Mouse (Mus musculus) c-Kit-positive CD71-positive TER-119-positive erythroid progenitor cells, embryonic 14.5 days (primary cell): ENCODE measurements around the gene Cmklr1.

ENCODE experiments used
- DNase-seq: peaks from one replicate; pipeline ENCODE4 v3.0.0-alpha.2; 2013; ENCODE audit warnings: low spot score

Gene Cmklr1

DNA sequence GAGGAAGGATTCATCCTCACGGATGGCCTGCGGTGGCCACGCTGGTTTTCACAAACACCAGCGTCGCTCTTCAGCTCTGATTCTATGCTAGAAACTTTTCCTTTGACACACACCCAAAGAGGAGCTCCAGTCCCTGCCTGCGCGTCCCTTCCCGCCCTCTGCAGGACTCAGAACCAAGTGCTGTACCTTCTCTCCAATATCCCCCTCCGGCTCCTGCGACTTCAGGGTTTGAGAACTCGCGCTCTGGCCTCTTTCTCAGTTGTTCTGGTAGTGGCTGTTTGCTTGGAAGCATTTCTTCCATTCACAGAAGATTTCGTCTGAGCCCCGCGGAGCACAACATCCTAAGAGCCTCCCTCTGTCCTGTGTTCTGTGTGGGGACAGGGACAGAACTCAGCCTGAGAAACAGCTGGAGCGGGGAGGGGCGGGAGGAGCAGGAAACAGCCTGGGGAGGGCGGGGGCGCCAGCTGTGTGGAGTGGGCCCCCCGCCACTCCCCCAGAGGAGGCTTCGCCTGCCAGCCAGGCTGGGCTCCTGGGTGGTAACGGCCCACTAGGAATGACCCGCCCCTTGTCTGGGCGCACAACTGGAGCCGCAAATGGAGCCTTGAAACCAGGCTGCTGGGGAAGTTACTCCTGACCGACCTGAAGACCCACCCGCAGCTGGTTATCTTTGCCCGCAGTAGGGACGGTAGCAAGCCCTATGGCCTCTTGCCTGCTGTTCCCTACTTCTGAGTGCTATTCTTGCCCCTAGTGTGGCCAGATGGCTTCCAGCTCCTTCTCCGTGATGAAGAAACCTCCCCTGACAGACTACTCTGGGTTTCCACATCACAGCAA, at the start of gene Cmklr1:
Gene Cmklr1, minus strand, starts transcription at position 392 of the 831 bp plus-strand sequence.
- DNase-seq: no peak

DNA sequence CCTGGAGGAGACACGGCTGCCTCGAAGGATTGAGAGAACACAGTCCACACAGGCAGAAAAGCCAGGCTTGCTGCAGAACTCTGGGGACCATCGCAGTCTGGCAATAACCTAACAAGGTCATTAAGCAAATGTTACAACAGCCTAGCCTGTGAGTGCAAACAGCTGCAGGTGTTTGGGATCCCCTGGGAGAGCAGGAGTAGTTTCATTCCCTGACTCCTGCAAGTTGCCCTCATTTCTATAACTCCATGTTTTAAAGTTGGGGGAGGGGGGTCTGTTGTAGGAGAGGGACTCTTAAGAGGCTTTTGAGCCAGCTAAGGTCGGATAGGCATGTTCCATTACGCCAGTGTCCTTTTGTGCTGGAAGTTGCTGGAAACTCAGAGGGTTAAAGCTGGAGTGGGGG, 44.2 kb upstream of the Cmklr1 start:
- no peak for DNase-seq

DNA sequence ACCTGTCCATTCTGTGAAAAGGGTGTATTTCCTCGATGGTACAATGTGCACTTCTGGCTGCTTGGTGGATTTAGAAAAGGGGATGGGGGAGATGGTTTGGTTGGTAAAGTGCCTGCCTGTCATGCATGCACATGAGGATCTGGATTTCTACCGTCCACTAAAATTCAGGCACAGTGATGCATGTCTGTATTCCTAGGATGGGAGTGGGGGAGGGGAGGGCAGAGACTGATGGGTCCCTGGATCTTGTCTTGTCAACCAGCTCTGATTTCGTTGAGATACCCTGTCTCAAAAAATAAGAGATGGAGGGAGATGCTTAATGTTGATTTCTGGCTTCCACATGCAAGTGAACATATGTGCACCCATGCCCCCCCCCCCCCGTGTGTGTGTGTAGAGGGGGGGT, 43.8 kb upstream of the Cmklr1 start:
- DNase-seq: no peak

DNA sequence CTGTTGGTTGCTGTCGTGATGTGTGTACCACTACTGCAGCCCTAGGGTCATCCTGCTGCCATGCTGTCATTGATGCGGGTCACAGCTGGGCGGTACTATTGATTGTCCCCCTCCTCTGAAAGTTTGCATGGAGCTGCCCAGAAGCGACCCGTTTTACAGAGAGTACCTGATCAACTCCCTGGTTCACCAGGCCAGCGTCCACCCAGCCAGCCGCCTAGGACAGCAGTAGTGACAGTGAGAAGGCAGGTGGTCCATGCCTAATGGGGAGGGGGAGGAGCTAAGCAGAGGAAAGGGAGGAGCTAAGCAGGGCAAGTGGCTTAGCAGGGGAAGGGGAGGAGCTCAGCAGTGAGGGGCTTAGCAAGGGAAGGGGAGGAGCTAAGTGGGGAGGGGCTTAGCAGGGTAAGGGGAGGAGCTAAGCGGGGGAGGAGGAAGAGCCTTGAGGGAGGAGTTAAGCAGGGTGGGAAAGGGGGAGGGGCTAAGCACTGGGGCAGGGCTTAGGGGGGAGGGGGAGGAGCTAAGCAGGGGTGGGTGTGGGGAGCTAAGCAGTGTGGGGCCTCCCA, 43.0 kb upstream of the Cmklr1 start:
- no peak for DNase-seq

DNA sequence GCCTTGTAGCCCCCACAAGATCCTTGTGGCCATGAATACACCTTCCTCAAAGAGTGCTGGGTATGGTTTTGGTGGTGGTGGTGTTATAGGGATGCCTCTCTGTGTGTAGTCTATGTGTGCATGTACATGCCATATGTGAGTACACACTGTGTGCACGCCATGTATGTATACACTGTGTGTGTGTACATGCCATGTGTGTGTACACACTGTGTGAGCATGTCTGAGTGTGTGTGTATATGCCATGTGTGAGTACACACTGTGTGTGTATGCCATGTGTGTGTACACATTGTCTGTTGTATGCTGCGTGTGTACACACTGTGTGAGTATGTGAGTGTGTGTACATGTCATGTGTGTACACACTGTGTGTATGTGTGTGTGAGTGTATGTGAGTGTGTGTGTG, 40.6 kb upstream of the Cmklr1 start:
- no peak for DNase-seq

DNA sequence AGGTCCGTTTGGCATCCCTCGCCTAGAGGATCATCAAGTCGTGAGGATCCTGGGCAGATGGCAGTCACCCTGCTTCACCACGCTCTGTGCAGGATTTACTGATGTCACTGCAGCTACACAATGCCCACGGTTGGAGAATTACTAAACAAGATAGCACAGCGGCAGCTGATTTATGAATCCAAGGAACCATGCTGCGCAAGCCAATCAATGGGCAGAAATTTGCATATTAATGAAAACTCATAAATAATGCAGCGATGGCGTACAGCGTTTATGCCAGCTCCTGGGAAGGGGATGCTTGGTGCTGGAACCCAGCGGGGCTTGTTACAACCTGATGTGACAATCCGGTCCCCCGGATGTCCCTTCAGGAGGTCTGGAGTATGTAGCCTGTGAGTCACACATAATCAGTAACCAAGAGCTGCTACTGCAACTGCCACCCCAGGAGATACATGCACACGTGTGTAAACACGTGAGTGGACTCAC, 39.9 kb upstream of the Cmklr1 start:
- DNase-seq: no peak

DNA sequence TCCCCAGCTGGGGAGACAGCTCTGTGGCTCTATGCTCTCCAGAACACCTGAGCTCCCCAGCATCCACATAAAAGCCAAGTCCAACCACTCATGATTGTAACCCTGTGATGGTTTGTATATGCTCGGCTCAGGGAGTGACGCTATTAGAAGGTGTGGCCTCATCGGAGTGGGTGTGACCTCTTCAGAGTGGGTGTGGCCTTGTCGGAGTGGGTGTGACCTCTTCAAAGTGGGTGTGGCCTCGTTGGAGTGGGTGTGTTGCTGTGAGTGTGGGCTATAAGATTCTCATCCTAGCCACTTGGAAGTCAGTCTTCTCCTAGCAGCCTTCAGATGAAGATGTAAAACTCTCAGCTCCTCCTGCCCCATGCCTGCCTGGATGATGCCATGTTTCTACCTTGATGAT, 37.3 kb upstream of the Cmklr1 start:
- DNase-seq: no peak

DNA sequence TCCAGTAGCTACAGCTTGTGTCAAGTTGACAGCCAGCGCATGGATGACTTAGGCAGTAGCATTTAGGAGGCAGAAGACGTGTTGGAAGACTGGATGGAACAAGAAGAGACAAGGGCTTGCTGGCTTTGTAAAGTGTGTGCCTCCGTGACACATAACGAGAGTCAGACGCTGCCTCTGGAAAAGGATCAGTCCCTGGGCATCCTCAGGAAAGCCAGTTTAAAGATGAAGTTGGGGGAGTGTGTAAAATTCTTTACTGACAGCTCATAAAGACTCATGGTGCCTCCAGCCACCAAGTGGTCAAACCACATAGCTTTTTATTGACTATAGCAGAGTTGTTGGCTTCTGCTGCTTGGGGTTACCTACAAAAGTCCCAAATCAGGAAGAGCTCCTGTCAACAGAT, 35.2 kb upstream of the Cmklr1 start:
- DNase-seq: no peak

DNA sequence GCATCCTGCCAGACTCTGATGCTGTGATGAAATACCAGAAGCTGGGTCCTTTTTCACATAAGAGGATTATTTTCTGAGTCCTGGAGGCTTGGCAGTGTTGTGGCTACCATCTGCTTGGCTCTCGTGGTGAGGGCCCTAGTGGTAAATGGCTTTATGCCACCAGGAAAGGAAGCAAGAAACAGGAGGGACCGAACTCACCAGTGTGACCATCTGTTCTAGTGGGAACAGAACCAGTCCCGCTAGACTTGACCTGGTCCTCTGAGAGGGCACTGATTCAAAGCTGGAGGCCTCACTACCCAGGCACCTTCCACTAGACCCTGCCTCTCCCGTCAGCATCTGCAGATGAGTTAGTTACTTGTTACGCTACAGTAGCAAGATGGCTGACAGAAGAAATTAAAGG, 33.0 kb upstream of the Cmklr1 start:
- no peak for DNase-seq

DNA sequence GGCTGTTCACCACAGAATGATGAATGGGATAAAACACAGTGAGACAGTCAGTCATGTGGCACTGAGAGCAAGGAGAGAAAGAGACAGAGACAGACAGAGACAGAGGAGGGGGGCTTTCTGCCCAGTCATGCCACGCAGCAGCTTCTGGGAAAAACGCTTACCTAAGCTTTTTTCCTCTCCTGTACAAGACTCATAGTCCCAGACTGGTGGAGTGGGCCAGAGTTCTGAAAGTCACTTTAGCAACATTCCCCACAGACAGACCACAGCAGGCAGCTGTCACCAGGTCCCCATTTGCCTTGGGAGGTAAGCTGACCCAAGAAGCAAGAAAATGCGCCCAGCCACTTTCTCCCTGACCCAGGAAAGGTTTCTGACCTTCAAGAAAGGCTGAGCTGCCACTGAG, 32.2 kb upstream of the Cmklr1 start:
- DNase-seq: no peak

DNA sequence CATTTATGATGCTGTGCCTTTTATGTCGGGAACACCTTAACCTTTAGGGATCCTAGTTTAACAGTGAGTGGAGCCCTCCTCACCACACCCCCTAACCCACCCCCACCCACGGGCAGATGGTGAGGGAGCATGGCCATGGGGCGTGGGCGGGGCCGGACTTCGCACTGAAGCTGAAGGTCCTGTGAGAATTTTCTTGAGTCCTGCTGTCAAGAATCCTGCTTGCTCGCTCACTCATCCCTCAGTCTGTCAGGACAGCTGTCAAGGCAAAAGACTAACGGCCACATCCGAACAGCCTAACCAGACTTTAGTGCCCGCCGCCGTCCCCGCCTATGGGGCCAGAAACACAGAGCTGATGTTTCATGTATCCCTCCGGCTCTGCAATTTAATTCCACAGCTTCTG, 31.0 kb upstream of the Cmklr1 start:
- no peak for DNase-seq

DNA sequence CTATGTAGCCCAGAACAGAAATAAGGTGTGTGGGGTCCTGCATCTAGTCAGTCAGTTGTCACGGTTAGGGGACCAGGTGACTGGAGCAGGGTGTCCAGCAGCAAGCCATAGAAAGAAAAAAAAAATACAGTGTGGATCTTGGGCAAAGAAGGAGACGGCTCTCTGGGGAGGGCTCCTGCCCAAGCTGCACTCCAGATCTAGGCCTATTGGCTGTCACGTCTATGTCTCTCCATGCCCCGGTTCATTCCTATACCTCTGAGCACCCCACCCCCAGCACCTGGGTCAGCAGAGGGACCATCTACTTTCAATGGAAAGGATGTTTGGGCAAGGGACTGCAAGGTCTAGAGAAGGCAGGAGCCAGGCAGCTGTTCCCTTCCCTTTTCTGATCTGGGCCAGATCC, 29.3 kb upstream of the Cmklr1 start:
- DNase-seq: no peak

DNA sequence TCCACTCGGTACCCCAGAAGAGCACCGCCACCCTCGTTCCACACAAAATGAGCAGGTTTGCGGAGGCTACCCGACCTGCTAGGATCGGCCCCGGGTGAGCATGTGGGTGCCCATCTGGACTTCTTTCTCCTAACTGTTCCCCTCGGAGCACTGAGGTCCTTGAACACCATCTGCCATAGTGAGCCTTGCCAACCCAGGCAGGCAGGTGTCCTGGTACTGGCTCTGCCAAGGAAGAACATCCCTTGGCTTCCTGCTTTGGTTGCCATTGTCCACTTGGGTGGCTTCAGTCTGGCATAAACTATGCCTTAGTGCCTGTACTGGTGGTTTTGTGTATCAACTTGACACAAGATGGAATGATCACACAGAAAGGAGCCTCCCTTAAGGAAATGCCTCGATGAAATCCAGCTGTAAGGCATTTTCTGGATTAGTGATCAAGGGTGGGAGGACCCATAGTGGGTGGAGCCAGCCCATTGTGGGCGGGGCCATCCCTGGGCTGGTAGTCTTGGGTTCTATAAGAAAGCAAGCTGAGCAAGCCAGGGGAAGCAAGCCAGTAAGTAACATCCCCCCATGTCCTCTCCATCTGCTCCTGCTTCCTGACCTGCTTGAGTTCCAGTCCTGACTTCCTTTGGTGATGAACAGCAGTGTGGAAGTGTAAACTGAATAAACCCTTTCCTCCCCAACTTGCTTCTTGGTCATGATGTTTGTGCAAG, 28.7 kb upstream of the Cmklr1 start:
- no peak for DNase-seq

DNA sequence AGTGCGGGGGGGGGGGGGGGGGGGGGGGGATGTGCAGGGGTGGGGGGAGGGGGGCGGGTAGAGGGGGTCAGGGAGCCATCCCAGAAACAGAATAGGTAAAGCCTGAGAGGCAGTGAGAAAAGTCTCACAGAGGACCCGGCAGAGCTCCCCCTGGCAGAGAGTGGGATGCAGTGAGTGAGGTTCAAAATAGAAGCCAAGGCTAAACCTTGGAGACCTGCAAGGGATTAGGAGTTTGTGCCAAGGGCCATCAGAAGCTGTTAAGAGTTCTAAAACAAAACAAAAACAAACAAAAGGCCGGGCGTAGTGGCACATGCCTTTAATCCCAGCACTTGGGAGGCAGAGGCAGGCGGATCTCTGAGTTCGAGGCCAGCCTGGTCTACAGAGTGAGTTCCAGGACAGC, 27.3 kb upstream of the Cmklr1 start:
- DNase-seq: no peak

DNA sequence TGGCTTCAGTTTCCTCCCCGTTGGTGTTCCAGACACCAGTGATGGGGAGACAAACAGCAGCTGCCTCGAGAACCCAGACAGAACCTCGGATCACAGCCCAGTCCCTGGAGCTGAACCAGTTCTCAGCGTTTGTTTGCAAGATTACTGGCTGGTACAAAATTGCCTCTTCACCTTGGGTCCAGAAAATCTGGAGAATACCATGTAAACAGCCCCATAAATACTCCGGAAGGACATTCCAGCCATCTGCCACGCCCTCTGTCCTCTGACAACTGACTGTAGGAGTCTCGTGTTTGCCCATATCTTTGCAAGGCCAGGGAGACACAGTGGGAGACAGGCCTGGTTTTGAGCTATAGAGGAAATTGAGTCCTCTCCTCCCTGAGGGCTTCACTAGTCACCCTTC, 24.6 kb upstream of the Cmklr1 start:
- DNase-seq: no peak

DNA sequence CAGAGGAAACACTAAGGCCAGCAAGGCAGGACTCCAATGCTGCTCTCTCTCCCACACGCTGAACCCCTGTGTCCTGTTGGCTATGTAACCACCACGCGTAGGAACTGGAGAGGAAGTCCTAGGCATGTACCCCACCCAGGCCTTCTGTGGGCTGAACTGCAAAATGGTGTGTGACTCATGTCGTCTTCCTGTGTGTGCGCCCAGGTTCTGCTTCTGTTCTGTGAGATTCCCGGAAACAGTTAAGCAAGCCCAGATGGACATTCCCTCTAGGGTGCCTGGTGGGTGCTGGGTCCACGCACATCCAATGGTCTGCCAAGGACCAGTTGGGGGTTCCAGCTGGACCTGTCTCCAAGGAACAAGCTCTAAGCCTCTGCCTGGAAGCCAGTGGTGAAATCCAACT, 22.2 kb upstream of the Cmklr1 start:
- DNase-seq: no peak

DNA sequence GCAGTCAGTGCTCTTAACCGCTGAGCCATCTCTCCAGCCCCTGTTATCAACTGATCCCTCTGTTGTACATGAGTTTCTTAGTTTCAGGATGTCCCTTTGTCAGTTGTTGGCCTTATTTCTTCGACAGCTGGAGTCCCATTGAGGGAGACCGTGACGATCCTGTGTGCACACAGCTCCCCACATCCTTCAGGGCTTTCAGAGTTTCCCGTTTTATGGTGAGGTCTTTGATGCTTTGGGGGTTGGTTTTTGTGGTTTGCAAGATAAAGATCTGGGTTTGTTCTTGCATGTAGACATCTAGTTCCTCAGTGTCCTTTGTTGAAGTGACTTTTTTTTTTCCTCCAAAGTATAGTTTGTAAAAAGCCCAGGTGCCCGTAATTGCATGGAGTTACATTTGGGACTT, 20.4 kb upstream of the Cmklr1 start:
- no peak for DNase-seq

DNA sequence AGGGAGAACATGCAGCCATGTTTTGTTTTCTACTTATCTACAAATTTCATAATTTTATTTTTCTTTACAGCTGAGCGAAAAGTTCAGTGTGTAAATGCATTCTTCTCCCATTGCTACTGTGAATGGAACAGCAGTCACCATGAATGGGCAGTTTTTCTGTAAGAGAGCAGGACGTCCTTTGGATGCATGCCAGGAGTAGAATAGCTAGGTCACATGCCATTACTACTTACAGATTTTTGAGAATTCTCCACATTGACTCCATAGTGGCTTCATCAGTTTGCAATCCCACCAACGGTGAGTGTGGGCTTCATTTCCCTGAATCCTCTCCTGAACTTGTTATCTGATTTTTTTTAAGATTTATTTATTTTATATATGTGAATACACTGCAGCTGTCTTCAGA, 19.9 kb upstream of the Cmklr1 start:
- DNase-seq: no peak

DNA sequence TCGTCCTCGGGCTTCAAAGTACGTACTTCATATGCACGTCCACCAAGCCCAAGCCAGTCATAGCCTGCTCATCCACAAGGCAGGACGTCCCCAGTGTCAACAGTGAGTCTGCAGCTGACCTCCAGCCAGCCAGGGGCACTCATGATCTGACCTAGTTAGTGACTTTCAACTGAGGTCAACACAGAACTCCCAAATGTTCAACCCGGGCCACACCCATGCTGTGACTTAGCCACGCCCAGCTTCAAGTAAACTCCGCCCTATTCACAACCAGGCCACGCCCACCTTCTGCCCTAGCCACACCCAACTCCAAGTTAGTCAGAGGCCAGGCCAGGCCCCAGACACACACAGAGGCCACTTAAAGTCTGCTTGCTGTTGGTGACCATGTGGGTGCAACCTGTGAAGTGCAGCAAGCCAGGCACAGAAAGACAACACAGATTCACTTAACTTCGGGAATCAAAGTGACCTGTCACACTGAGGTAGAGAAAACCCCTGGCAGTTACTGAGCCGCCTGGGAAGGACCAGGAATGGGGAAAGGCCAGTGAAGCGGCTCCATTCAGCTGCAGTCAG, 14.5 kb upstream of the Cmklr1 start:
- peak; percentile 15 for DNase-seq

DNA sequence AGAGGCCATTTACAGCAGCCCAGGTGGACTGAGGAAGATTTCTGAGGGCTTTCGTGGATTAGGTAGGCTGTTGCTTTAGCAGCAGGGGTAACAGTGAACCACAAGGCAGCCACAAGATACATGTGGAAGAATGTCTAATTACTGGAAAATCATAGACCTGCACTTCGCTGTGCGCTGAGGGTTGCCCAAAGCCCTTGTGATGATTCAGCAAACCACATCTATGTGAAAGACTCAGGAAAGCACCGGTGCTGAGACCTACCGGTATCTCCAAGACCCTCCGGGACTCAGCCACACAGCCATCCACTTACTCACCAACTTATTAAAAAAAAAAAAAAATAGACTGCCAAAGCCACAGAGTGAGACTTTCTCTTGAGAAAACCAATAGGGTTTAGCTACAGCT, 13.9 kb upstream of the Cmklr1 start:
- no peak for DNase-seq

DNA sequence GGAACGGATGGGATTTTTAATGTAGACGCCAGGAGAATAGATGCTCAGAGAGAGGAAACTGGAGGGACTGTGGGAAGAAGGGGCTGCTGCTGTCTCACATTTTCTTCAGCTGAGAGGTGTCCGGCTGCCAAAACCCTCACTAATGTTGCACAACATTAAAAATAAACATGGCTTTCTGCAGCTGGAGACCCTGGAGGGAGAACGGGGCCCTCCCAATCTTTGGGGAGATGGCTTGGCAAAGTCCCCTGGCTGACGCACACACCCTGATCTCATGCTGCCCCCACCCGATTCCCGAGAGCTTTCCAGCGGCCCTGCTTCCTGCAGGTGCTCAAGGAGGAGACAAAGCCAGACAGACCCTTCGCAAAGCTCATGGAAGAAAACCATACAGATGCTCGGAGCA, 10.6 kb upstream of the Cmklr1 start:
- DNase-seq: no peak

DNA sequence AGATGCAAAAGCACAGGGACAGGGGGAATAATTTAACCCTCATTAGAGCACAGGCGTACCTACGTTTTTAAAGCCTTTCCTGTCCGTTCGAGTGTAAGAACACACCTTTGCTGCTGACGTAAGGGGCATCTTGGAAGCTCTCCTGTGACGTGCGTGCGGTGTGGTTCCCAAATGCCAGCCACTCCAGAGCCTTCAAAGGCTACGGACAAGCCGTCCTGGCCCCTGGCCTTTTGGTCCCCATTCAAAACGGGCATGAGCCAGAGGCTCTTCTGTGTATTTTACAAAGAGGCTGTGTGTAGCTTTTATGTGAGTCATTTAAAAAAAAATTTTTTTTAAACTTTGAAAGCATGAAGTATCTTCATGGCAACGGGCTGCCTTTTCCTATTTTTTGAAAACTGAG, 4.6 kb upstream of the Cmklr1 start:
- DNase-seq: no peak

DNA sequence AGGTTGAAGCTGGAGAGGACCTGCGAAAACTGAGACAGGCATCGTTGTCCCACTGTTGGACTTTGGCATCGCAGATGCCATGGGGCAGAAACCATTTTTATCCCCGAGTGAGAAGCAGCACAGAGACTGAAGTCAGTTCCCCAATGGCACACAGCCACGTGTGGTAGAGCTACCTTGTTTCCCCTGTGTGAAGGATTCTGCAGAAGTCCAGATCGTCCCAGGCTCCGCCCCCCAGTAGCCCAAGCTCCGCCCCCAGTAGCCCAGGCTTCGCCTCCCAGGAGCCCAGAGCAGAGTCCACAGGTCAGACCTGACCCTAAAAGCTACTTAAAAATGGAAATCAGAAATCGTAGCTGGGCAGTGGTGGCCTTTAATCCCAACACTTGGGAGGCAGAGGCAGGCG, 4.0 kb upstream of the Cmklr1 start:
- DNase-seq: no peak
